Mouse (Mus musculus) heart, postnatal 4 days (tissue): ENCODE data around the gene Tedc1. TPM values are rescaled to one million over a fixed set of nuclear protein-coding genes. Genes with fewer than 3 reads are reported as not detected.

Source experiments
- DNase-seq: peaks from one replicate; pipeline ENCODE4 v3.0.0; 2021
- total RNA-seq, 2 experiments: library from RNA; stranded (reverse); gene quantifications; 2 replicates each; pipeline ENCODE4 v1.2.3; 2021

Tedc1 gene
- total RNA-seq, 2 experiments from 2014 or later = 9.4 to 10.3 TPM

DNA sequence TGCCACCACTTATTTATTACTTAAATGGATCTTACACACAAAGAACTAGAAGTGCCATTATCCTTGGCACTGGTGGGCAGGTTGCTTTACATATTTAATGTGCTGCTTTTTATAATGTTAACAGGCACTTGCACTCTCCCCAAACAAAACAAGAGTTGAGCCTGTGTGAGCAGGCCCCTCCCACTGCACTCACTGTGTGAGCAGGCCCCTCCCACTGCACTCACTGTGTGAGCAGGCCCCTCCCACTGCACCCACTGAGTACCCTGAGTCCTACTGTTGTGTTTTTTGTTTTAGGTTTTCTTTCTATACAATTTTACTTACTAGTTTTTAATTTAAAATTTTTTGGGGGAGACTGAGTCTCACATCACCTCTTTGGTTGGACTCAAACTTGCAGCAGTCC, 45.8 kb downstream of the Tedc1 start:
- no peak for DNase-seq

DNA sequence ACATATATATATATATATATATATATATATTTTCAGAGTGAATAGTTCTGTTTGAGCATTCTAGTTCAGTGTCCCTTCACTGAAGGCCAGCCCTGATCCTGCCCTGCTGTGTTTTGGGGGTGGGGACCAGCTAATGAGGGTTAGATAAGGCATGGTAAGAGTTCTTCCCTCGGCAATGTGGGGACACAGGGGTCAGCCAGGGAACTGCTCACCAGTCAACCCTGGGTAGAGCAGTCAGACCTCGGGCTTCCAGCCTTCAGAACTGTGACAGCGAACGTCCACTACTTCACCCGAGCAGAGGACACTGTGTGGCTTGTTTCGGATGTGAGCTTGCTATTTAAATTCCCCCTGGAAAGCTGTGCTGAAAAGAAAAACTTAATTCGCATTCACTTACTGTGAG, 47.3 kb downstream of the Tedc1 start:
- no peak for DNase-seq

DNA sequence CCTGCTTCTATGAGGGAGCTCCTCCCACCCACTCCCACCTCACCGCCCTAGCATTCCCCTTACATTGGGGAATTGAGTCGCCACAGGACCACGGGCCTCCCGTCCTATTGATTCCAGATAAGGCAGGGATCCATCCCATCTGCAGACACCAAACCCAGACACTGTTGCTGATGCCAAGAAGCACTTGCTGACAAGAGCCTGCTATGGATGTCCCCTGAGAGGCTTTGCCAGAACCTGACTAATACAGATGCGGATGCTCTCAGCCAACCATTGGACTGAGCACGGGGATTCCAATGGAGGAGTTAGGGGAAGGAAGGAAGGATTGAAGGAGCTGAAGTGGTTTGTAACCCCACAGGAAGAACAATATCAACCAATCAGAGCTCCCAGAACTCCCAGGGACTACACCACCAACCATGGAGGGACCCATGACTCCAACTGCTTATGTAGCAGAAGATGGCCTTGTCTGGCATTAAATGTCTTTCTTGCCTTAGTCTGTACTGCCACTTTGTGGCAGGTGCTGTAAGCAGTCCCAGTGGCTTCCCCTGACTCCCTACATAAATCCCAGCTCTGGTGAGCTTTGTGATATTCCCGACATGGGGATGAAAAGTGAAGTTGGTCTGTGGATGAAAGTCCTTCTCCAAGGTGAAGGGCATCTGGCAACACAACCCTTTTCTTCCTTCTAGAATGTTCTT, 49.2 kb downstream of the Tedc1 start:
- DNase-seq = no peak

DNA sequence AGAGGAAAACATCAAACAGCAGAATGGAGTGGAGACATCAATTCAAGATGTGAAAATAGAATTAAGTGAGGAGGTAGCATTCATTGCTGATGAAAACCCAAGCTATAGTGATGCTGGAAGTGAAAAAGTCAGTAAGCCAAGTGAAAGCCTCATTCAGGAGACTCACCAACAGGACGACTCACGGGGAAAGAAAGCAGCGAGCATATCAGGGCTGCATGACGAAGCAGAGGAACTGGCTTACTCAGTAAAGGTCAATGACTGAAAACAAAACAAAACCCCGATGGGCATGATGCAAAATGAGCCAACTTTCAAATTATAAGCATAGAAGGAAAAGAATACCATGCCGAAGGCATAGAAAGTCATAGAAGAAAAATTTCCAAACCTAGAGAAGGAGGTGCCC, 51.5 kb downstream of the Tedc1 start:
- no peak for DNase-seq

DNA sequence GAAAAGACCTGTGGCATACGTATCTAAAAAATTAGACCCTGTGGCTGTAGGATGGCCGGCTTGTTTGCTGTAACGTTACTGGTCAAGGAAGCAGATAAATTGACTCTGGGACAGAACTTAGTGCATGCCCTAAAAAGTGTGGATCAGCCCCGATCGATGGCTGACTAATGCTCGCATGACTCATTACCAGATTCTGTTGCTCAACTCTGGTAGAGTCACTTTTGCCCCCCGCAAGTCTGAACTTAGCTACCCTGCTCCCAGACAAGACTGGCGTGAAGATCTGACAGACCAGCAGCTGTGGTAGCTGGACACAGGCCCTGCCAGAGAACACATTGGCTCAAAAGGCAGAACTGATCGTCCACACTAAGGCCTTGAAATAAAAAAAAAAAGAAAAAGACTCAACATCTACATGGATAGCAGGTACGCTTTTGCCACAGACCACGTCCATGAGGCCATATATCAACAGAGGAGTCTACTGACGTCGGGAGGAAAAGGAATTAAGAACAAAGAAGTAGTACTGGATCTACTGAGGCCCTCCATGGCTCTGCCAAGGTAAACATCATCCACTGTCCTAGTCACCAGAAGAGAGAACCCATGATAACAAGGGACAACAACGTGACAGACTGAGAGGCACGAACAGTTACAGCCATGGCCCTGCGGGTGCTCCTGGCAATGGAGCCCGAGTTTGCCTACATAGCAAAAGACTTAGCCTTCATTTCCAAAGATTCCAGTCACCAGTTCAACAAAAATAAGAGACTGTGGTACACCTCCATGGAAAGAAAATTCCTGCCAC, 54.6 kb downstream of the Tedc1 start:
- DNase-seq = no peak

DNA sequence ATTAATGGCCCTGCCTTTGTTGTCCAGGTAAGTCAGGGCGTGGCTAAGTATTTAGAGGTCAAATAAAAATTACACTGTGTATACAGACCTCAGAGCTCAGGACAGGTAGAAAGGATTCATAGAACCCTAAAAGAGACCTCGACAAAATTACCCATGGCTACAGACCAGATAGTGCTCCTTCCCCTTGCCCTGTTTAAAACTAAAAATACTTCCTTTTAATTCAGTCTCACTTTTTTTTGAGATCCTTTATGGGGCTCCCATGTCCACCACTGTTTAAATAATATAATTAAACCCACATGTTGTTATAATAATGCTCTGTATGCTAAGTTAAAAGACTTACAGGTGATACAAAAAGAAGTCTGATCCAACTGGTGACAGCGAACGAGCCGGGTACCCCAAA, 55.6 kb downstream of the Tedc1 start:
- DNase-seq = no peak

DNA sequence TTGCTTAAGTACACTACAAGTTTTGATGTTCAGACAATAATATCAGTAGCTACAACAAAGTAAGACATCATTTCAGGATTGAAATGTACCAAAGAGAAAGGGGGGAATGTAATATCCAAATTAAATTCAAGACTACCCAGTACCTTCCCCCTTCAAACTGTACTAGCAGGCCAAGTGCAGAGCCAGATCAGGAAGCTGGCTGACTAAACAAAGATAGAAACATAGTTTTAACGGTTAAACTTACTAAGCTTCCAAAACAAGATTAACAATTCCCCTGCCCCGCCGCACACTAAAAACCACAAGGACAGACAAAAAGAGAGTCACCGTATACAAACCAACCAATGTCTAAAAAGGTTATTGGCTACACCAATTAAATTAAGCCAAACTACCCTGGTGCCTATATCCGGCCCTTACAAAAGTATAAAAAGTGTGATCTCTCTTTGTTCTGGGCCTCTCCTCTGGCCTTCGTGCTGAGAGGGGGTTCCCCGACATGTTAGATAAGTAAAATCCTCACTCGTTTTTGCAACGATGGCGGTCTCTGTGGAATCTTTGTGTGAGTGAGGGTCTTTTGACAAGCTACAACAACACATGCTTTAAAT, 56.2 kb downstream of the Tedc1 start:
- DNase-seq = no peak

DNA sequence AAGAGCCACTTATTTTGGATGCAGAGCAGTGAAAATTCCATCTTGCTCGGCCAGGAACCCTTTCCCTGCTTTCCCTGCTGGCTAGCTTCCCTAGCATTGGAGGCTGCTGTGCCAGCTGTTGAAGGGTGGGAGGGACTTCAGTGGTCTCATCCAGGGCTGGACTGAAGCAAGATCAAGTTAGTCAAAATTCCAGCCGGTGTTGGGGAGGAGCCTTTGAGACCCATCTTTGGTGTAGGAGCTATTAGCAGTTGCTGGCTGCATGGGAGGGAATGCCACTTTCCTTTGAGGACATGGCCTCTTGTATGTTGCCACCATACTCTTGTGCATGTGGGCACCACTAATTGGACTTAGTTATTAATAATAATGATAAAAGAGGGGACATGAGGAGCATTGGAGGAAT, 57.0 kb downstream of the Tedc1 start:
- DNase-seq = no peak

DNA sequence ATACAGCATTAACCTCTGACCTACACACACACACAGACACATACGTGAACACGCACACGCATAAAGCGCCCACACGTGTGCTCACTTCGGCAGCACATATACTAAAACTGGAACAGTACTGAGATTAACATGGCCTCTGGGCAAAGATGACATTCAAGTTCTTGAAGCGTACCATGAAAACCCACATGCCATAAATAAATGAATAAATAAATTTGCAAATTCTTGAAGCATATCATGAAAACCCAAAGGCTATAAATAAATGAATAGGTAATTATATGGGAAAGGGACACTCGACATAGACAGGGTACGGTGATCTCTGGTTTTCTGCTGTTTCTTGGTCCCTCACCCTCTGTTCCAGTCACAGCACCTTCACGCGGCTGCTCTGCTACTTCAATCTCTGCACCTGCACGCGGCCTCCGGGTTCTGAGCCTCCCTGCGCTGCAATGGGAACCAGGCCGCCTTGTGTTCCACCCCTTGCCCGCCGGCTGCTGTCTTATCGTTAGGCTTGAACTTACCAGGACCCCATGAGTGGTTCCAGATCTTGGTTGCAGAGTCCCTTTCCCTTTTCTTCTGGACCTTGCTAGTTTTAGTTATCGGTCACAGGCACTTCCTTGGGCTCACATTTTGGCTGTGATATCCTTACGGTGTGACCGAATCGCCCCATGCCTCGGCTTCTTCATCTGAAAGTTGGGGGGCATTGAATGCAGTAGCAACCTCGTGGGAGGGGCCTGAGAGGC, 58.0 kb downstream of the Tedc1 start:
- DNase-seq = no peak

DNA sequence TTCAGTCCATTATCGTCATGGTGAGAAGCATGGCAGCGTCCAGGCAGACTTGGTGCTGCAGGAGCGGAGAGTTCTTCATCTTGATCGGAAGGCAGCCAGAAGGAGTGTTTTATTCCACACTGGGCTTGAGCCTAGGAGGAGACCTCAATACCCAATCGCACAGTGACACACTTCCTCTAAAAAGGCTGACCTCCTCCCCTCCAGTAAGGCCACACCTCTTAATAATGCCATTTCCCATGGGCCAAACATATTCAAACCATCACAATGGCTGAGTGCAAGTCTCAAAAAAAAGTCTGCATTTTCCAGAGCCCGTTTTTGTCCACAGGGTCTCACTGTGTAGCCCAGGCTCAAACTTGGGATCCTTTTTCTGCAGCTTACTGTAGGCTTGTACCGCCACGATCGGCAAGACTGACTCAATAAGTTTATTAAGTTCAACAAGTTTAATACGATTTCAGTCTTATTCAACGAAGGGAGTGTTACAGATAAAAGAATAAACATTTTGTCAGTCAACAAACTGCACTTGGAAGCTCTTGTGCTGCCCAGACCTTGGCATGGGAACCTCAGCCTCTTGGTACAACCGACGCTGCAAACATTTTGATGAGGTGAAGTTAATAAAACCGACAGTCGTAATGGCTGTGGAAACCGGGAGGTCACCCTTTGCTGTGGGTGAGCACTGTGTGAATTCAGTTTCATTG, 58.9 kb downstream of the Tedc1 start:
- no peak for DNase-seq

Other genes starting within 250 kb of the Tedc1 start
- 10 to 100 TPM; 29.1 to 29.2 TPM for gene Jag2, start 226.6 kb upstream of the Tedc1 start, total RNA-seq
- gene Nudt14, start 214.3 kb upstream of the Tedc1 start, total RNA-seq = 10 to 100 TPM; 10.3 to 15.7 TPM
- 10 to 100 TPM; 26.0 to 28.1 TPM for gene Btbd6, start 179.9 kb upstream of the Tedc1 start, total RNA-seq
- gene Brf1, start 155.7 kb upstream of the Tedc1 start, total RNA-seq = 10 to 100 TPM; 38.3 to 40.8 TPM
- 10 to 100 TPM; 31.8 to 33.4 TPM for gene Pacs2, start 141.9 kb upstream of the Tedc1 start, total RNA-seq
- gene Tex22, start 81.9 kb upstream of the Tedc1 start, total RNA-seq = under 1 TPM in 1 of 2 experiments, not detected in 1; 0.29 TPM
- 10 to 100 TPM; 55.2 to 61.3 TPM for gene Mta1, start 58.1 kb upstream of the Tedc1 start, total RNA-seq
- 1,000 to 10,000 TPM; 1,189 to 1,285 TPM for gene Crip2, start 16.2 kb upstream of the Tedc1 start, total RNA-seq
- 100 to 1,000 TPM; 301 to 312 TPM for gene Crip1, start 10.1 kb upstream of the Tedc1 start, total RNA-seq
- 1 to 10 TPM; 1.4 to 1.5 TPM for gene Tmem121, start 29.5 kb downstream of the Tedc1 start, total RNA-seq